Mouse (Mus musculus): ENCODE results near the gene Pgs1. TPM values are rescaled to one million over a fixed set of nuclear protein-coding genes. Genes with fewer than 3 reads are reported as not detected.

The Pgs1 gene
- polyA plus RNA-seq, 1 experiment from 2014 or later = 21.9 TPM

DNA sequence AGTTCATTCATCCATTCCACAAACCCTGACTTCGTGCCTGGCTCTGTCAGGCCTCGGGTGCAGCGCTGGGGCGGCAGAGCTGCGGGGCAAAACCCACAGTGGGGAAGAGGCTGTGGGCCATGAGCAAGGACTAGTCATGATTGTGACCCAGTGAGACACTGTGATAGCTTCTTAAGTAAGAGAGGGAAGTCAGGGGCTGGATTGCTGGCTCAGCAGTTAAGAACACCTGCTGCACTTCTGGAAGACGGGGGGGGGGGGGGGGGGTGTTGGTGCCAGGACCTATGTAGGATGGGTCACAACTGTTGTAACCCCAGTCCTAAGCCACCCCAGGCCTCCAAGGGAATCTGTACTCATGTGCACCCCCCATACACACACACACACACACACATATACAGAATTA is 15.0 kb upstream of the Pgs1 start:
- WGBS = 81% methylated on average over 5 of the region's 6 CpGs

DNA sequence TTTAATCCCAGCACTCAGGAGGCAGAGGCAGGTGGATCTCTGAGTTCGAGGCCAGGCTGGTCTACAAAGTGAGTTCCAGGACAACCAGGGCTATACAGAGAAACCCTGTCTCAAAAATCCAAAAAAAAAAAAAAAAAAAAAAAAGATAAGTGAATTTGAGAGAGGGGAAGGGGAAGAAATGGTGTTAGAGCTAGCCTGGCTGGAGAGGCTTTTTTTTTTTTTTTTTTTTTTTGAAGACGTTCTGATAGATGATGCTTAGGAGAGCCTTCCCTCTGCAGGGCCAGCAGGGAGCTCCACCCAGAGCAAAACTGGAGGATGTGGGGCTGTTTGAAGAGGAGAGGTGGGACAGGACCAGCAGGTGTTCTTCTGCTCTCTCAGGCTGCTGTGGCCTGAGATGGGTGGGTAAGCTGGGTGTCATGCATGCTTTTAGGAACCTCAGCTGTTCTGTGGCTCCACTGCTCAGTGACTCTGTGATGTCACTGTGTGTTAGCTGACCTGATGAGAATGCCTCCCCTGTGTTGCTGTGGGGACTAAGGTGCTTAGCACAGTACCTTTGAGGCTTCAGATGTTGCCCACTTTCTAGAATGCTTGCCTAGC is 14.3 kb upstream of the Pgs1 start:
- peaks cover 64% of the 10 kb centered on the region for H3K4me1 ChIP-seq (replicated peaks)
- 59% methylated on average over 2 of the region's 2 CpGs for WGBS

More for the DNA sequence above, 15.0 kb upstream of the Pgs1 start:
- no peaks in the 10 kb centered on the region for H3K36me3 ChIP-seq
- H3K9me3 ChIP-seq (replicated peaks) = no peaks in the 10 kb centered on the region
- H3K4me3 ChIP-seq = no peak overlapping the region
- H3K27me3 ChIP-seq = peaks cover 25% of the 10 kb centered on the region
- peaks cover 65% of the 10 kb centered on the region for H3K4me1 ChIP-seq (replicated peaks)
- H3K27ac ChIP-seq = no peak overlapping the region
- H3K4me2 ChIP-seq = no peak overlapping the region
- H3K9ac ChIP-seq = no peak overlapping the region
- ATAC-seq (replicated peaks; ENCODE audit: insufficient number of reproducible peaks, insufficient read depth, low FRiP score, low read depth) = no peak

GRCm38 (mm10) chr11:117972656-117973558 is 13.2 kb upstream of the Pgs1 start:
- no peak overlapping the region for H3K4me3 ChIP-seq
- no peak overlapping the region for H3K4me2 ChIP-seq
- WGBS = 79% methylated on average over 11 of the region's 11 CpGs
- H3K27ac ChIP-seq = no peak overlapping the region
- peaks cover 13% of the 10 kb centered on the region for H3K27me3 ChIP-seq
- no peaks in the 10 kb centered on the region for H3K36me3 ChIP-seq
- H3K9ac ChIP-seq = no peak overlapping the region
- no peaks in the 10 kb centered on the region for H3K9me3 ChIP-seq (replicated peaks)
- no peak for ATAC-seq (replicated peaks; ENCODE audit: insufficient number of reproducible peaks, insufficient read depth, low FRiP score, low read depth)
- peaks cover 52% of the 10 kb centered on the region for H3K4me1 ChIP-seq (replicated peaks)

More for the DNA sequence above, 14.3 kb upstream of the Pgs1 start:
- Histone ChIP-seq H3K27ac (no peak overlapping the region), H3K27me3 (peaks cover 24% of the 10 kb centered on the region), H3K36me3 (no peaks in the 10 kb centered on the region), H3K9ac (no peak overlapping the region), H3K4me2 (no peak overlapping the region), H3K9me3 (replicated peaks) (no peaks in the 10 kb centered on the region), H3K4me3 (no peak overlapping the region)
- ATAC-seq (replicated peaks; ENCODE audit: insufficient number of reproducible peaks, insufficient read depth, low FRiP score, low read depth) = no peak

DNA sequence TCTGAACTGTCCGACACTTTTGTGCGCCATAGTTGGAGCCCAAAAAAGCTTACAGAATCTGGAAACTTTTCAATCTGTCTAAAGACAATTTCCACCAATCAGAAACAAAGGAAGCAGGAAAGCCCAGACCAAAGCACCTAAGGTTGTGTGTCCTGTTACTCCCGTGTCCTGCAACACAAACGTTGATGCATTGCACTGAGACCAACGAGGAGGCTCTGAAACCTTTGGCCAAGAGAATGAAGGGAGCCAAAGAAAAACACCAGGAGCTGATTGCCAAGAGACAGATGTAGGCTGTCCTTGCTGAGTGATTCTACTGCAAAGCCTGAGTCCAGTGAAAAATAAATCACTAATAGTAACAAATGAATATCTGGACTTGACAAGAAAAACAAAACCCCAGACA is 12.5 kb upstream of the Pgs1 start:
- H3K9me3 ChIP-seq (replicated peaks) = no peaks in the 10 kb centered on the region
- no peaks in the 10 kb centered on the region for H3K36me3 ChIP-seq
- H3K9ac ChIP-seq = no peak overlapping the region
- no peak overlapping the region for H3K4me3 ChIP-seq
- WGBS = 46% methylated on average over 5 of the region's 5 CpGs
- no peak overlapping the region for H3K4me2 ChIP-seq
- H3K4me1 ChIP-seq (replicated peaks) = peaks cover 46% of the 10 kb centered on the region
- no peak overlapping the region for H3K27ac ChIP-seq
- peaks cover 11% of the 10 kb centered on the region; the same call in 1 of the 2 replicates for H3K27me3 ChIP-seq
- no peak for ATAC-seq (replicated peaks; ENCODE audit: insufficient number of reproducible peaks, insufficient read depth, low FRiP score, low read depth)

GRCm38 (mm10) chr11:117974327-117975125 is 11.6 kb upstream of the Pgs1 start:
- H3K4me1 ChIP-seq (replicated peaks) = peaks cover 41% of the 10 kb centered on the region
- H3K27ac ChIP-seq = peak overlapping the region; percentile 50
- H3K4me2 ChIP-seq = no peak overlapping the region
- H3K9me3 ChIP-seq (replicated peaks) = no peaks in the 10 kb centered on the region
- no peak overlapping the region for H3K4me3 ChIP-seq
- WGBS = 21% methylated on average over 14 of the region's 14 CpGs
- H3K36me3 ChIP-seq = no peaks in the 10 kb centered on the region
- H3K27me3 ChIP-seq = peaks cover 11% of the 10 kb centered on the region; the same call in 1 of the 2 replicates
- H3K9ac ChIP-seq = no peak overlapping the region
- no peak for ATAC-seq (replicated peaks; ENCODE audit: insufficient number of reproducible peaks, insufficient read depth, low FRiP score, low read depth)

DNA sequence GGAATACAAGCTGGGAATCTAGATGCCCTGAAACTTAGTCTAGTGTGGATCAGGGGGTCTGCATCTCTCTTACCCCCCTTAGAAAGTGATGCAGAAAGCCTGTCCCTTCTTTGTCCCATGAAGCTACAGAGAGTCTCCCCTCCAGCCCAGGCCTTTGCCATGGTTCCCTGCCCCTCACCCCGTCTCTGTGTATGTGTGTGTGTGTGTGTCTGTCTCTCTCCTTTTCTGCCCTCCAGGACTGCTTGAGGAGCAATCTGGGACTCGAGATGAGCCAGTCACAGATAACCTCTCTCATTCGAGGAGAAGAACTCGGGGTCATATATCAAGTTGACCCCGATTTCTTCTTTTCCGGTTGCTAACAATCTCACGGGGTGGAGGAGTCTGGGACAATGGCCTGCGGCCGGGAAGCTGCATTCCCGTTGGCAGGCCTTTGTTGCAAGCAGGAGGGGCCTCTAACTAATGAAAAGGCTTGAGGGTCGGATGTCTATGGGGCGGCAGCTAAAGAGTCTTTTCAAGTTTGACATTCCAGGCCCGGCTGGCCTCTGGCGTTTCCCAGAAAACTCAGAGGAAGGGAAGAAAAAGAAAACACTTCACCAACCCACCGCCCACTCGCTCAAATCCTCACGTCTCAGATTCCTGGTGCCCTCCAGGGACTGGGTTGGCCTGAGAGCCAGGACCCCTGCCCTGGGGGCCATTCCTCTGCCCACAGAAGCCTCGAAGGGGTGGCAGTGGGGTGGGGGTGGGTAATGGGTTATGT is 10.7 kb upstream of the Pgs1 start:
- peak overlapping the region; percentile 16 for H3K27ac ChIP-seq
- H3K4me2 ChIP-seq = no peak overlapping the region
- no peak overlapping the region for H3K9ac ChIP-seq
- peaks cover 11% of the 10 kb centered on the region; the same call in 1 of the 2 replicates for H3K27me3 ChIP-seq
- H3K36me3 ChIP-seq = no peaks in the 10 kb centered on the region
- H3K4me1 ChIP-seq (replicated peaks) = peaks cover 36% of the 10 kb centered on the region
- H3K9me3 ChIP-seq (replicated peaks) = no peaks in the 10 kb centered on the region
- peak; percentile 32; the same call in 1 of the 2 replicates for ATAC-seq (replicated peaks; ENCODE audit: insufficient number of reproducible peaks, insufficient read depth, low FRiP score, low read depth)
- no peak overlapping the region for H3K4me3 ChIP-seq
- 23% methylated on average over 18 of the region's 18 CpGs for WGBS

DNA sequence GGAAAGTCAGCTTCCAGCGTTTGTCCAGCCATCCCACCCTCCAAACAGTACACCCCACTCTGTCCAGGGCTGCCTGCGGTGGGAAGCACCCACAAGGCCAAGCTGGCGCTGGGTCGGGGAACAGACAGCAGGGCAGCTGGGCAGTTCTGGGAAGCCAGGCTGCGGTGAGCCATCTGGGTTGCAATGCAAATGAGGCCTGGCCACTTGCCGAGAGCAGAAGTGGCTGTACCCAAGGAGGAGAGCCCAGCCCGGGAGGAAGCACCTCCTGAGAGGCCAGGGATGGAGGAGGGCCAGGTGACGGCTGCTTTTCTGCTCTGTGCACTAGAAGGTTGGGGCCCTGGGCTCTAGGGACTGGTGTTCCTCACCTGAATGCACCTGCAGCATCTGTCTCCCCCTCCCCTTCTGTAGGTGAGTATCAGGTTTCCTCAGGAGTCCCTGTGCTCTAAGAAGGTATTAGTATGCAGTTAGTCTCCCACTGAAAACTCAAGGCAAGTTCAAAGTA is 10.0 kb upstream of the Pgs1 start:
- ATAC-seq (replicated peaks; ENCODE audit: insufficient number of reproducible peaks, insufficient read depth, low FRiP score, low read depth) = no peak; the same call in 1 of the 2 replicates
- WGBS = 21% methylated on average over 8 of the region's 8 CpGs
- H3K27me3 ChIP-seq = 0 out of 2 replicates have a peak, but pooled peaks cover 6% of the 10 kb centered on the region
- no peak overlapping the region for H3K27ac ChIP-seq
- peak overlapping the region; percentile 12; the same call in 1 of the 2 replicates for H3K4me2 ChIP-seq
- H3K9ac ChIP-seq = no peak overlapping the region
- peaks cover 36% of the 10 kb centered on the region for H3K4me1 ChIP-seq (replicated peaks)
- H3K36me3 ChIP-seq = no peaks in the 10 kb centered on the region
- no peak overlapping the region for H3K4me3 ChIP-seq
- H3K9me3 ChIP-seq (replicated peaks) = no peaks in the 10 kb centered on the region

DNA sequence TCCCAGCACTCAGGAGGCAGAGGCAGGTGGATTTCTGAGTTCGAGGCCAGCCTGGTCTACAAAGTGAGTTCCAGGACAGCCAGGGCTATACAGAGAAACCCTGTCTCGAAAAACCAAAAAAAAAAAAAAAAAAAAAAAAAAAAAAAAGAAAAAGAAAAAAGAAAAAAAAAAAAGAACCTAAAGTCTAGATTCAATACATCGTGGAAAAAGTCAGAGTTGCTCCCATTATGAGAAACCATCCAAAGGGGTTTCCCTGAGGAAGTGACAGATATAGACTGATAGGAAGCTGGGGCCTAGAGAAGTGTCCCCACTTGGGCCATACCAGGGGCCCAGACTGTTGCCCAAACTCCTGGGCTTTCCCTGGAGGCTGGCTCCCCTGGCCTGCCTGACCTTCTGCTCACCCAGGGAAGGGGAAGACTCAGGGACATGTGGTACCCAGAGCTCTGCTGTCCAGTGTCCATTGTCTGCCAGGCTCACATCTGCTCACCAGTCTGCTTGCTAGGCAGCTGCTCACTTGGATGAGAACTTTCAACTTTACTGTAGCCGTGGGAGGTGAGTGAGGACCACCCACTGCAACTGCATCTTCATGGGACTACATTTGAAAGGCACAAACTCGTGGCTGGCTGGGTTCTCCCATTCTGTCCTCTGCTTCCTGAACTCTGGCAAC is 8.3 kb upstream of the Pgs1 start:
- H3K4me2 ChIP-seq = no peak overlapping the region
- no peaks in the 10 kb centered on the region for H3K36me3 ChIP-seq
- H3K9me3 ChIP-seq (replicated peaks) = no peaks in the 10 kb centered on the region
- 68% methylated on average over 4 of the region's 5 CpGs for WGBS
- no peak overlapping the region for H3K27ac ChIP-seq
- no peak overlapping the region for H3K9ac ChIP-seq
- peaks cover 36% of the 10 kb centered on the region for H3K4me1 ChIP-seq (replicated peaks)
- no peak for ATAC-seq (replicated peaks; ENCODE audit: insufficient number of reproducible peaks, insufficient read depth, low FRiP score, low read depth)
- H3K4me3 ChIP-seq = no peak overlapping the region
- 0 out of 2 replicates have a peak, but pooled peaks cover 6% of the 10 kb centered on the region for H3K27me3 ChIP-seq

DNA sequence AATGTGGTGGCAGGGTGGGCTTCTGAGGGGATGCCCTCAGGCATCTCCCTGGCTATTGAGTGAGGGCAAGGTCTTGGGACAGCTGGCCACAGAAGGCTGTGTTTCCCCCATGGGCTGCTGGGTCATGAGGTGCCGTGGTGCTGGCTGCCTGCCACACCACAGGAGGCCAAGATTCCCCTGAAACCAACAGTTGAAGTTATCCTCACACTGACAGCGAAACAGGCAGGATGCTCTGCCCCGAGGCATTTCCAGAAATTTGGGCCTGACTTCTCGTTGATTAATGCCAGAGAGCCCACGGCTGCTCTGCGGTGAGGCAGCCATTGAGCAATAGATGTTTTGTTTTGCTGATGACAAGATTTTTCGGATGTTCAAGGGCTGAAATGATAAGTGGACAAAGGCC is 6.7 kb upstream of the Pgs1 start:
- H3K27ac ChIP-seq = no peak overlapping the region
- no peaks in the 10 kb centered on the region for H3K9me3 ChIP-seq (replicated peaks)
- no peak overlapping the region for H3K4me2 ChIP-seq
- 0 out of 2 replicates have a peak, but pooled peaks cover 6% of the 10 kb centered on the region for H3K27me3 ChIP-seq
- H3K4me3 ChIP-seq = no peak overlapping the region
- no peaks in the 10 kb centered on the region for H3K36me3 ChIP-seq
- H3K4me1 ChIP-seq (replicated peaks) = peaks cover 23% of the 10 kb centered on the region
- no peak for ATAC-seq (replicated peaks; ENCODE audit: insufficient number of reproducible peaks, insufficient read depth, low FRiP score, low read depth)
- 43% methylated on average over 7 of the region's 7 CpGs for whole genome bisulfite sequencing
- no peak overlapping the region for H3K9ac ChIP-seq

DNA sequence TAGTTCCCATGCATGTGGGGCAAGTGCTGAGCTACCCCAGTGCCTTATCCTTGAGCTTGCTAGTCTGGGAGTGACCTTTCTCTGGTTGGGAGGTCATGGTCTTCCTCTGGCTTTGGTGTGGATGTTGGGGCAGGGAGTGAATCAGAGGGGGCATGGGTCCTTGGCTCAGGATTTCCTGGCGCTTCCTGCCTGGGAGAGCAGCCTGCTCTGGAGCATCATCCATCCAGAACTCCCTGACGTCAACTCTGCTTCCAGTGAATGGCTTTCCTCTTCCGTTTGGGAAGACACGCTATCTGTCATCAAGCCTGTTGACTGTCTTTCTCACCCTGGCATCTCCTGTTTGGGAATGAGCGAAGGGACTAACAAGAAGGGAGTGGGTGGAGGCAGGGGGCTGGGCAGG is 3.7 kb upstream of the Pgs1 start:
- 36% methylated on average over 5 of the region's 5 CpGs for WGBS
- Histone ChIP-seq H3K27ac (no peak overlapping the region), H3K4me2 (no peak overlapping the region), H3K27me3 (no peaks in the 10 kb centered on the region), H3K4me3 (no peak overlapping the region), H3K9ac (no peak overlapping the region), H3K4me1 (replicated peaks) (peaks cover 8% of the 10 kb centered on the region), H3K9me3 (replicated peaks) (no peaks in the 10 kb centered on the region), H3K36me3 (no peaks in the 10 kb centered on the region)
- no peak for ATAC-seq (replicated peaks; ENCODE audit: insufficient number of reproducible peaks, insufficient read depth, low FRiP score, low read depth)

Data from heart, embryonic 15.5 days (tissue).